Mouse (Mus musculus) c-Kit-positive CD71-negative TER-119-negative erythroid progenitor cells, embryonic 14.5 days (primary cell): Measurements from ENCODE around the gene Shb.
A peak's percentile ranks its signal among the peaks of the same experiment; 100 is the strongest.
"Not testable (repeated sequence)": the region's sequence is repeated elsewhere in the genome, so short reads cannot be mapped to it uniquely, and the experiment has no call there.

Source experiments
- DNase-seq: peaks from one replicate; pipeline ENCODE4 v3.0.0-alpha.2; 2013; ENCODE audit warnings: low read depth

Gene Shb

DNA sequence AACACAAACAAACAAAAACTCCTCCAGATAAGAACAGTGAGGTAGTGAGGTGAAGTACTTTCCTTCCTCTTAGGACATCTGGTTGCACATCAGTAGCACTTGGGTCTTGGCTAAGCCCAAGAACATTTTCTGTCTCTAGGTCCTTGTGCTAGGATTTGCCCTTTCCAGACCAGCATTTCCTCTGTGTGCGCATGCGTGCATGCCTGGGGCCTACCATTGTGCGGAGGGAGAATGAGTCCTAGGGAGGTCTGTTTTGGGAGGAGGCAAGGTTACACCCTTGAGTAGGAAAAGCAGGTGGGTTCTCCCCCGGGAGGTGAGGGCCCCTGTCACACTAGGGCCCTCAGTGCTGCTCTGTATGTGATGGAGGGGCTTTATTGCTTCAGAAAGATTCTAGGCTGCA lies 113.2 kb downstream of the Shb start:
- DNase-seq, result no peak

DNA sequence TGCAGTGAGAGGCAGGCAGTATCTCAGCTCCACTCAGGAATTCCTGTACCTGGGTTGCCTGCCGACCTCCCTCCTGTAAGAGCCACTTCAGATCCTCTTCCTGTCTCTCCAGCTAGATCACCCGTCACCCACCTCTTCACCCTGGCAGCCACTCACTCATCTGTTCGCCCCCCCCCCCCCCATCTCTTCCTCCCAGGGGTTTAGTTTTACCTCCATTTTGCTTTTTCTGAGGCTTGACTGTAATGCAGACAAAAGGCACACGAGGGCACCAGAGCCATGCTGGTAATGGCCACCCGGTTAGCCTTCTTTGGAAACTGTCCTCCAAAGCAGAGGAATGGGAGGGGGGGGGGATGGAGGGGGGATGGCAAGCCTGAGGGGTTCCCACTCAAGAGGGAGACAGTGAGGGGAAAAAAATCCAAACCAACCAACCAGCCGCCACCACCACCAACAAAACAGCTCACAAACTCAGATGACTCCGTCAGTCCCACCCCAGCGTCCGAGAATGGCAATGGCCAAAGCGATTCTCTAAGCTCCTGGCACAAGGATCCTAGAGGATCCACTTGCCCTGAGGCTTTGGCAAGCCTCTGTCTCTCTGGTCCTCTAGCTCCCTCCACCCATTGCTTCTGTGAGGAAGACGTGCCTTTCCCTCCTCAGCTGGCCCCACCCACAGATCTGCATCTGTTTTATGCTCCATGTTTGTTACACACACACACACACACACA lies 113.9 kb downstream of the Shb start:
- no peak for DNase-seq

- no peak for DNase-seq
Observed at GRCm38 (mm10) chr4:45416314-45416713, 116.0 kb downstream of the Shb start.

- DNase-seq, result no peak
Observed at GRCm38 (mm10) chr4:45413674-45414338, 118.5 kb downstream of the Shb start.

GRCm38 (mm10) chr4:45412433-45413192 lies 119.7 kb downstream of the Shb start:
- no peak for DNase-seq

DNA sequence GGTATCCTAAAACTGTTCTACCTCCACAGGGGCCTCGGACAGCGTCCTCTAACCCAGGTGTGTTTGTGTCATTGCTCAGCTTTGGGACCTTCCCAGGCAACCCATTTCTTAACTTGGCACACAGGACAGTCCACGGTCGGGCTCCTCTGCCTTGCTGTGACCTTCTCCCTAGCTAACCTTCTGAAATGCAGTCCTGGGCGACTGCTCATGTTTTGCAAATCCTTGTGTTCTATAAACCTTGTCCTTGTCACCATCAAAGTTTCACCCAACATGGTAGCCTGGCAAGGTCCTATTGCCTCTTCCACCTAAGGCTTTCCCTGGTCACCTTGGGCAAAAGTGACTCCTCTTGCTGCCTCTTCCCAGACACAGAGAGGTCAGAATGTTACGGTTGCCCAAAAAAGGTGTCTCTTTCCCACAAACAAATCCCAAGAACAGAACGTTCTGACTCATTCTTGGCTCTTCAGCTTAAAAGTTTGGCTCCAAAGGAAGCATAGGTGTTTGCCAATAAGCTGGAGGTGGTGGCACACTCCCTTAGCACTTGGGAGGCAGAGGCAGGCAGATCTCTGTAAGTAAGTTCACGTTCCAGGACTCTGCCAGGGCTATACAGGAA lies 121.0 kb downstream of the Shb start:
- no peak for DNase-seq

DNA sequence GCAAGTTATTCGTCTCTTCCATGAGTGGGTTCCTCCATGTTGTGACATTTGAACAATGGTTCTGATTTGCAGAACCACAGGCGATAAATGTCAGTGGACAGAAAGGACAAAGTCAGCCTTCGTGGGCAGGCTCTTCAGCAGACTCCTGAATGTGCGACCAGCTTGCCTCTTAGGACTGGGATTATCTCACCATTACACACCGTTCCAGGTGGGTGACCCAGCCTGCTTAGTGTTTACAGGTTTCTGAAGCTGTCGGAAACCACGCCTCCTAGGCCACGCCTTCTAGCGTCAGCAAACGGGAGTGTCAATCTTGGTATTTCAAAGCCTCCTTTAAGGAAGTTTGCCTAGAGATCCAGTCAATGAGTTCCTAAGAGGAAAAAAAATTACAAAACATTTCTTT lies 123.0 kb downstream of the Shb start:
- peak; percentile 77 for DNase-seq

DNA sequence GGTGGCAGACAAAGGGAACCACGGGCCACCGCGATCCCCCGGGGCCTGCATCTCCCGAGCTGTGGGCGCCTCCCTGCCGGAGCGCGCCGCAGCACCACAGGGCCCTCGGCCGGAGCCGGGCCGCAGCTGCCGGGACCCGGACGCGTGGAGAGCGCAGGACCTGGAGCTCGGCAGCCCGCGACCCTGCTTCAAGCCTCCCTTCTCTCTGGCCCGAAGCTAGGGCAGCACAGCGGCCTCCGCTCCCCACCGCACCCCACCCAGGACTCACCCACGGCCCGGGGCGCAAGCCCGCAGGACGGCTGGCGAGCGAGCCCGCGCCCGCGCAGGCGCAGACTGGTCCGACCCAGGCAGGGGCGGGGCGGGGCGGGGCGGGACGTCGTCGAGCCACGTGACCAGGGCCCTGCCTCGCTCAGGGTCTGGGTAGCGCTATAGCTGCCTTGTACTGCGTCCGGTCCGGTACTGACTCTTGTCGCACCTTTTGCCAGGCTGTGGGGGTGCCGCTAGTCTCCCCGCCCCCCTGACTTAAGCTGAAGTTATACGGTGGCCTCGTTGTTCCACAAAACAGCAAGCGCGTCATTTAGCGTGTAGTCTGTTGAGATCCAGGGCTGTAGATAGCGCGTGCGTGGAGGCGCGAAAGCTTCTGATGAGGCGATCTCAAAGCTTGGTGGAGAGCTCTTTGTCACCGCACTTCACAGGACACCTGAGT lies 123.7 kb downstream of the Shb start, which contains the start of gene Slc25a51:
TSS of gene Slc25a51 (minus strand) at position 340 of the 706 bp plus-strand sequence.
- peak; percentile 90 for DNase-seq

GRCm38 (mm10) chr4:45407703-45408334 lies 124.5 kb downstream of the Shb start:
- DNase-seq, result no peak

DNA sequence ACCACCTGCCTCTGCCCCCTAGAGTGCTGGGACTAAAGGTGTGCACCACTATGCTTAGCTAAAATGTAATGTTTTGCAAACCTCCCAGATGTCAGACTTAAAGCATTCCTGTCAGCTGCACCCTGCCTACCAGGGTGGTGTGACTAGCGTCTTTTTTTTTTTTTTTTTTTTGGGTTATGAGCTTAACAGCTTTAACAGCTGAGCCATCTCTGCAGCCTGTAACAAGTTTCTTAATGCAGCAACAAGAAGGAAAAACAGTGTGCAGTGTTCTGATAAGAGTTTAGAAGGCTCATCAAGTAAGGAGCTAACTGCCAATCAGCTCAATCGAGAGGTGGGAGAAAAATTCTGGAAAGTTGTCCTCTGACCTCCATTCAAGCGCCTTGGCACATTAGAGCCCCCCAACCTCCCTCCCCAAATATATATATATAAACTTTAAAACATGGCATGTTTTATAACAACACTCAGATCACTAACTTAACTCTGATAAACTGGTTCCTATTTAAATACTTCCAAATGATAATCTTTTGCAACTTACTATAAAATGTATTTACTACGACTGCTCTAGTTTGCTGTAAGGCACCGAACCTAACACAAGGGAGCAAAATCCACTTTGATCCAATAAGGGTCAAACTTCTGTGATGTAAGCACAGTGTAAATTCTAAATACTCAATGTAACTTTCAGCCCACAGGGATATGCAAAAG lies 125.1 kb downstream of the Shb start:
- no peak for DNase-seq

DNA sequence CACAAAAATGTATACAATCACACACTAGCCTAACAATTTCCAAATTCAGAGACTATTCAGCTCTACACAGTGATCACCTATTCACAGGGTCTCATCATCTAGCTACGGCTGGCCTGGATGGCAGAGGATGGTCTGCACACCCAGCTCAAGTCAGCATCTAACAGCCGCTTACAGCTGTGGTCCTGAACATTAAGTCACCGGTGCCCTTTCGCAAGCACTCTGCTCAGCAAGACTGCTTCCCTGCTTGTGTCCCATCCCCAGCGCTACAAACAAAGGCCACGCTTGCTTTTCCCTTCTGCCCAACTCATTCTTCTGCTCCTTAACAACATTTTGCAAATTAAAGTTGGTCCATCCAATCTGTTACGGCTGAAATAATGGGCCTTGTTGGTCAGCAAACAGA lies 125.9 kb downstream of the Shb start:
- no peak for DNase-seq

- DNase-seq, result no peak
Observed at GRCm38 (mm10) chr4:45405315-45405714, 127.0 kb downstream of the Shb start.

- no peak for DNase-seq
Observed at GRCm38 (mm10) chr4:45404086-45404485, 128.2 kb downstream of the Shb start.

GRCm38 (mm10) chr4:45403499-45403878 lies 128.8 kb downstream of the Shb start:
- no peak for DNase-seq

- DNase-seq, result no peak
Observed at GRCm38 (mm10) chr4:45402878-45403498, 129.3 kb downstream of the Shb start.

- DNase-seq, result no peak
Observed at GRCm38 (mm10) chr4:45402281-45402680, 130.0 kb downstream of the Shb start.

- DNase-seq, result no peak
Observed at GRCm38 (mm10) chr4:45399421-45400210, 132.7 kb downstream of the Shb start.

DNA sequence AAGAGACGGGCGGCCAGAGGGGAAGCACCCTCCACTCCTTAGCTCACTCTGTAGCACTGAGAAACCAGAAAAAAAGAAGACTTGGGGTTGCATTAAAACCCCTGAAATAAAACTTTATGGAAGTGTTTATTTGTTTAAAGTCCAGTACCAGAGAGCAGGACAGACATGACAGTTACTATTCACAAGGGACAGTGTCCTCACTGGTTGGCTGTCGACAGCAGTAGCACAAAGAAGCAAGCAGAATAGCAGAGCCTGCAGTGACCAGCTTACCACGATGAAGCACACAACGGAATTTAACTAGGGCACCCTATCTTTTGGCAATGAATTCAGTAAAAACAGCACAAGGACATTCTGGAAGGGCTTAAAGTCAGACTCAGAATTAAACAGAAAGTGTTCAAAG lies 134.0 kb downstream of the Shb start:
- DNase-seq, result not testable (repeated sequence)

- DNase-seq, result not testable (repeated sequence)
Observed at GRCm38 (mm10) chr4:45396211-45396610, 136.1 kb downstream of the Shb start.
